Mouse (Mus musculus) MEL (cell line): ENCODE results near the gene 1700011L22Rik. TPM values are rescaled to one million over a fixed set of nuclear protein-coding genes. Genes with fewer than 3 reads are reported as not detected.

ENCODE experiments used
- DNase-seq: peaks from one replicate; pipeline ENCODE4 v3.0.0; 2011; ENCODE audit warnings: low read depth, low spot score
- H3K27ac ChIP-seq: 2 replicates; pipeline ENCODE4 v1.5.1; 2012; ENCODE audit warnings: low read depth, mild to moderate bottlenecking, control low read depth, low read length, moderate library complexity; ENCODE audit not compliant: control insufficient read depth
- H3K27me3 ChIP-seq, 2 experiments: fragments of 150-350 bp in 1 of 2; sonication (generic) in 1 of 2; 2 replicates each; pipeline ENCODE4 v1.6.1; 2012; ENCODE audit warnings: low read length in 2 of 2, mild to moderate bottlenecking in 2 of 2, improper control_type of control experiment in 1 of 2, moderate library complexity in 1 of 2; ENCODE audit not compliant: insufficient read depth in 2 of 2, control insufficient read depth in 1 of 2
- H3K36me3 ChIP-seq, 2 experiments: 2 replicates each; pipeline ENCODE4 v1.6.1; 2012 to 2014; ENCODE audit warnings: low read length in 2 of 2, improper control_type of control experiment in 1 of 2, inconsistent platforms in 1 of 2, mild to moderate bottlenecking in 1 of 2; ENCODE audit not compliant: insufficient read depth in 2 of 2, control insufficient read depth in 1 of 2
- H3K4me1 ChIP-seq, 2 experiments: fragments of 150-350 bp in 1 of 2; sonication (generic) in 1 of 2; 2 replicates each; pipeline ENCODE4 v1.6.1; 2012; ENCODE audit warnings: low read length in 2 of 2, improper control_type of control experiment in 1 of 2, mild to moderate bottlenecking in 1 of 2; ENCODE audit not compliant: insufficient read depth in 2 of 2, control insufficient read depth in 1 of 2
- H3K4me3 ChIP-seq, 2 experiments: fragments of 150-350 bp in 1 of 2; sonication (generic) in 1 of 2; 2 replicates each; pipeline ENCODE4 v1.5.1; 2012; ENCODE audit warnings: low read depth in 2 of 2, low read length in 2 of 2, mild to moderate bottlenecking in 2 of 2, moderate library complexity in 2 of 2, control low read depth in 1 of 2, improper control_type of control experiment in 1 of 2; ENCODE audit not compliant: control insufficient read depth in 1 of 2, insufficient read depth in 1 of 2
- H3K79me2 ChIP-seq: 2 replicates; pipeline ENCODE4 v1.6.1; 2012; ENCODE audit warnings: mild to moderate bottlenecking, low read length, moderate library complexity; ENCODE audit not compliant: control insufficient read depth, poor library complexity, insufficient read depth
- H3K9ac ChIP-seq: 2 replicates; pipeline ENCODE4 v1.6.1; 2012; ENCODE audit warnings: low read depth, mild to moderate bottlenecking, control low read depth, low read length, moderate library complexity; ENCODE audit not compliant: control insufficient read depth, poor library complexity, severe bottlenecking
- H3K9me3 ChIP-seq: fragments of 150-350 bp; sonication (generic); replicated peaks from 2 replicates; pipeline ENCODE4 v1.6.1; 2012; ENCODE audit warnings: mild to moderate bottlenecking, low read length, improper control_type of control experiment, moderate library complexity; ENCODE audit not compliant: insufficient read depth
- CHD2 ChIP-seq: IDR thresholded peaks from 2 replicates; pipeline ENCODE4 v1.6.1; 2011; ENCODE audit warnings: low read length, improper control_type of control experiment
- E2F4 ChIP-seq: IDR thresholded peaks from 2 replicates; pipeline ENCODE4 v1.6.1; 2011; ENCODE audit warnings: low read depth, low read length, improper control_type of control experiment, borderline replicate concordance
- ELF1 ChIP-seq: IDR thresholded peaks from 2 replicates; pipeline ENCODE4 v1.6.1; 2014; ENCODE audit warnings: low read depth, mild to moderate bottlenecking, inconsistent platforms, low read length, improper control_type of control experiment, moderate library complexity
- EP300 ChIP-seq, 2 experiments: IDR thresholded peaks; 2 replicates each; pipeline ENCODE4 v1.6.1; 2011; ENCODE audit warnings: improper control_type of control experiment in 2 of 2, low read length in 2 of 2, low read depth in 1 of 2, mild to moderate bottlenecking in 1 of 2
- ETS1 ChIP-seq: IDR thresholded peaks from 2 replicates; pipeline ENCODE4 v1.6.1; 2012; ENCODE audit warnings: low read depth, mild to moderate bottlenecking, inconsistent platforms, low read length, improper control_type of control experiment, moderate library complexity
- GABPA ChIP-seq: IDR thresholded peaks from 2 replicates; pipeline ENCODE4 v1.6.1; 2012; ENCODE audit warnings: low read depth, mild to moderate bottlenecking, inconsistent platforms, low read length, improper control_type of control experiment, moderate library complexity
- GATA1 ChIP-seq: IDR thresholded peaks from 2 replicates; pipeline ENCODE4 v1.6.1; 2011; ENCODE audit warnings: low read depth, low read length, improper control_type of control experiment
- HCFC1 ChIP-seq: IDR thresholded peaks from 2 replicates; pipeline ENCODE4 v1.6.1; 2012; ENCODE audit warnings: low read depth, mild to moderate bottlenecking, inconsistent platforms, low read length, improper control_type of control experiment, moderate library complexity
- KAT2A ChIP-seq: conservative IDR thresholded peaks from 2 replicates; pipeline ENCODE4 v1.6.1; 2012; ENCODE audit warnings: low read depth, low read length, improper control_type of control experiment, inconsistent platforms
- MAFK ChIP-seq: IDR thresholded peaks from 2 replicates; pipeline ENCODE4 v1.6.1; 2011; ENCODE audit warnings: low read depth, mild to moderate bottlenecking, low read length, improper control_type of control experiment, borderline replicate concordance
- MAX ChIP-seq: IDR thresholded peaks from 2 replicates; pipeline ENCODE4 v1.6.1; 2011; ENCODE audit warnings: low read length, improper control_type of control experiment
- MAZ ChIP-seq: IDR thresholded peaks from 2 replicates; pipeline ENCODE4 v1.6.1; 2012; ENCODE audit warnings: low read depth, mild to moderate bottlenecking, inconsistent platforms, low read length, improper control_type of control experiment
- MEF2A ChIP-seq: IDR thresholded peaks from 2 replicates; pipeline ENCODE4 v1.6.1; 2014; ENCODE audit warnings: low read depth, mild to moderate bottlenecking, inconsistent platforms, low read length, improper control_type of control experiment; ENCODE audit not compliant: poor library complexity, insufficient replicate concordance, severe bottlenecking; ENCODE audit errors: extremely low read depth
- MXI1 ChIP-seq: IDR thresholded peaks from 2 replicates; pipeline ENCODE4 v1.6.1; 2011; ENCODE audit warnings: mild to moderate bottlenecking, low read depth, low read length, improper control_type of control experiment
- MYB ChIP-seq: IDR thresholded peaks from 2 replicates; pipeline ENCODE4 v1.6.1; 2011; ENCODE audit warnings: mild to moderate bottlenecking, low read depth, low read length, improper control_type of control experiment
- MYC ChIP-seq: IDR thresholded peaks from 2 replicates; pipeline ENCODE4 v1.6.1; 2011; ENCODE audit warnings: low read depth, mild to moderate bottlenecking, low read length, improper control_type of control experiment, moderate library complexity
- NELFE ChIP-seq: IDR thresholded peaks from 2 replicates; pipeline ENCODE4 v1.6.1; 2011; ENCODE audit warnings: low read depth, low read length, improper control_type of control experiment
- POLR2A ChIP-seq, 2 experiments: IDR thresholded peaks; 2 replicates each; pipeline ENCODE4 v1.6.1; 2011 to 2012; ENCODE audit warnings: low read length in 2 of 2, mild to moderate bottlenecking in 2 of 2, control low read depth in 1 of 2, improper control_type of control experiment in 1 of 2, low read depth in 1 of 2, moderate library complexity in 1 of 2; ENCODE audit not compliant: control insufficient read depth in 1 of 2, insufficient read depth in 1 of 2, poor library complexity in 1 of 2
- POLR2AphosphoS2 ChIP-seq: IDR thresholded peaks from 2 replicates; pipeline ENCODE4 v1.6.1; 2011; ENCODE audit warnings: low read length, improper control_type of control experiment
- POLR2AphosphoS5 ChIP-seq: IDR thresholded peaks from 2 replicates; pipeline ENCODE4 v1.6.1; 2012; ENCODE audit warnings: low read depth, borderline replicate concordance, mild to moderate bottlenecking, inconsistent platforms, low read length, moderate library complexity, mixed read lengths
- RCOR1 ChIP-seq: IDR thresholded peaks from 2 replicates; pipeline ENCODE4 v1.6.1; 2012; ENCODE audit warnings: low read depth, mild to moderate bottlenecking, inconsistent platforms, low read length, improper control_type of control experiment
- SIN3A ChIP-seq: IDR thresholded peaks from 2 replicates; pipeline ENCODE4 v1.6.1; 2012; ENCODE audit warnings: low read length, improper control_type of control experiment, inconsistent platforms
- SMC3 ChIP-seq: IDR thresholded peaks from 2 replicates; pipeline ENCODE4 v1.6.1; 2011; ENCODE audit warnings: low read depth, low read length, improper control_type of control experiment
- TAL1 ChIP-seq: IDR thresholded peaks from 2 replicates; pipeline ENCODE4 v1.6.1; 2012; ENCODE audit warnings: mild to moderate bottlenecking, inconsistent platforms, low read length, moderate library complexity, mixed read lengths
- TBP ChIP-seq: IDR thresholded peaks from 2 replicates; pipeline ENCODE4 v1.8.0; 2011; ENCODE audit warnings: low read depth, low read length, improper control_type of control experiment
- TCF12 ChIP-seq: IDR thresholded peaks from 2 replicates; pipeline ENCODE4 v1.6.1; 2014; ENCODE audit warnings: low read depth, mild to moderate bottlenecking, inconsistent platforms, low read length, improper control_type of control experiment, moderate library complexity
- USF1 ChIP-seq: IDR thresholded peaks from 2 replicates; pipeline ENCODE4 v1.6.1; 2014; ENCODE audit warnings: low read depth, mild to moderate bottlenecking, inconsistent platforms, low read length, improper control_type of control experiment, moderate library complexity
- USF2 ChIP-seq, 2 experiments: IDR thresholded peaks; 2 replicates each; pipeline ENCODE4 v1.6.1; 2011 to 2012; ENCODE audit warnings: improper control_type of control experiment in 2 of 2, low read length in 2 of 2, borderline replicate concordance in 1 of 2, inconsistent platforms in 1 of 2, low read depth in 1 of 2, mild to moderate bottlenecking in 1 of 2; ENCODE audit not compliant: insufficient read depth in 1 of 2
- ZC3H11A ChIP-seq: IDR thresholded peaks from 2 replicates; pipeline ENCODE4 v1.6.1; 2012; ENCODE audit warnings: low read depth, mild to moderate bottlenecking, inconsistent platforms, low read length, improper control_type of control experiment
- ZKSCAN1 ChIP-seq: IDR thresholded peaks from 2 replicates; pipeline ENCODE4 v1.6.1; 2012; ENCODE audit warnings: low read depth, mild to moderate bottlenecking, inconsistent platforms, low read length, improper control_type of control experiment, moderate library complexity
- ZMIZ1 ChIP-seq: IDR thresholded peaks from 2 replicates; pipeline ENCODE4 v1.6.1; 2012; ENCODE audit warnings: low read depth, mild to moderate bottlenecking, inconsistent platforms, low read length, improper control_type of control experiment, moderate library complexity
- ZNF384 ChIP-seq: IDR thresholded peaks from 2 replicates; pipeline ENCODE4 v1.6.1; 2012; ENCODE audit warnings: low read depth, mild to moderate bottlenecking, inconsistent platforms, low read length, improper control_type of control experiment
- polyA plus RNA-seq, 2 experiments: library from polyadenylated mRNA; stranded (reverse) in 1 of 2; unstranded in 1 of 2; fragments of >175 nt in 1 of 2; fragments of >200 nt in 1 of 2; gene quantifications; 2 replicates each; pipeline versions ENCODE4 v1.2.1 to v1.2.4; 2012; ENCODE audit warnings: low replicate concordance in 2 of 2, low read depth in 1 of 2; ENCODE audit not compliant: insufficient read length in 2 of 2, insufficient read depth in 1 of 2, missing spikeins in 1 of 2
- total RNA-seq: library from RNA; depleted of rRNA; stranded (reverse); fragments of 300-350 nt; gene quantifications from 2 replicates; pipeline ENCODE4 v1.2.3, GENCODE M21; 2012

Gene 1700011L22Rik
- total and polyA plus RNA-seq, 3 experiments, result not detected

DNA sequence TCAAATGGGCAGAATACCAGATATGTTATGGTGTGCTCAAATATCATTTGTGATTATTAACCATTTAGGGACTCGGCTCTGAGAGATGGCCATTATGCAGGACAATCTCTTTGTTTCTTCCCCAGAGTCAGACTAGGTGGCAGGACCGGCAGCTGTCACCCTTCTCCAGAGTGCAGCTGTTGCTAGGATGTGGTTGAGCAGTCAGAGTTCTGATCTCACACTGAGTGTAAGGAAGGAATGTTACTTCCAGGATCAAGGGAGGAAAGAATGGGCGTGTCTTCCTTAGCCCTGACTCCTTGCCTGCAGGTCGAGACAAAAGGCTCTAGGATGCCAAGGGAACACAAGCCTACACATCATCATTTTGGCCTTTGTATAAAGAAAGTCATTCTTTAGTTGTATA is 21.2 kb downstream of the 1700011L22Rik start:
- H3K79me2 ChIP-seq, result no peaks in the 10 kb centered on the region
- no peaks in the 10 kb centered on the region for H3K4me1 ChIP-seq
- TF ChIP-seq MAX (no peak), EP300 (IDR thresholded peaks at IDR 0.05; ENCODE audit: low read depth in 1 of 2, low read length in 2 of 2) (no peak), ELF1 (no peak), TBP (no peak), USF1 (no peak), KAT2A (no peak), ZMIZ1 (no peak), RCOR1 (no peak), MYB (no peak), ZKSCAN1 (no peak), HCFC1 (no peak), TAL1 (no peak), MAZ (no peak), MAFK (no peak), E2F4 (no peak), MXI1 (no peak), ETS1 (no peak), POLR2AphosphoS2 (no peak), CHD2 (no peak)
- no peaks in the 10 kb centered on the region for H3K9me3 ChIP-seq
- H3K4me3 ChIP-seq, result no peak overlapping the region
- no peak overlapping the region for H3K27ac ChIP-seq
- no peak for DNase-seq
- H3K27me3 ChIP-seq, result no peaks in the 10 kb centered on the region
- no peaks in the 10 kb centered on the region for H3K36me3 ChIP-seq
- H3K9ac ChIP-seq, result no peak overlapping the region

DNA sequence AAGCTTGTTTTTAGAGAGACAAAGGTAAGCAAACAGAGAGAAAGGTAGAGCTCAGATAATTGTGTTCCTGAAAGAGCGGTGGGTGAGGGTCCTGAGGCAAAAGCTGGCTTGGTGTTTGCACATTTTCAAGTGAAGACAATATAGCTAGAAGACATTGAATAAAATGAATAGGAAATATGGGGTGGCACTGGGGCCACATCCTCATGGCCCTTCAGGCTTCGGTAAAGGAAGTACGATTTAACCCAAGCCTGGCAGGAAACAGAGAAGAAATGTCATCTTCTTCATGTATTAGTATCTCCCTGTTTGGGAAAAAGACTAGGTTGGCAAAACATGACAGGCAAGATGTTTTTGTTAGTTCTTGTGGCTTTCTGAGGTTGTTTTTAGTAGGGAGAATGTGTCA is 22.3 kb downstream of the 1700011L22Rik start:
- Histone ChIP-seq H3K4me3 (no peak overlapping the region), H3K9me3 (no peaks in the 10 kb centered on the region), H3K27ac (no peak overlapping the region), H3K27me3 (no peaks in the 10 kb centered on the region), H3K79me2 (no peaks in the 10 kb centered on the region), H3K4me1 (no peaks in the 10 kb centered on the region), H3K9ac (no peak overlapping the region), H3K36me3 (no peaks in the 10 kb centered on the region)
- no peak for TF ChIP-seq GABPA
- TF ChIP-seq MYC, result no peak
- TF ChIP-seq POLR2A (IDR thresholded peaks at IDR 0.05; ENCODE audit: control insufficient read depth in 1 of 2, insufficient read depth in 1 of 2, low read depth in 1 of 2, low read length in 2 of 2, poor library complexity in 1 of 2), result no peak
- TF ChIP-seq SIN3A, result no peak
- no peak for TF ChIP-seq SMC3
- TF ChIP-seq MYB, result no peak
- no peak for TF ChIP-seq POLR2AphosphoS2
- TF ChIP-seq MEF2A, result no peak
- TF ChIP-seq ELF1, result no peak
- no peak for TF ChIP-seq TCF12
- TF ChIP-seq ZNF384, result no peak
- TF ChIP-seq MAX, result no peak
- no peak for TF ChIP-seq POLR2AphosphoS5
- TF ChIP-seq GATA1, result no peak
- TF ChIP-seq RCOR1, result no peak
- no peak for TF ChIP-seq ZC3H11A
- no peak for TF ChIP-seq HCFC1
- no peak for TF ChIP-seq TAL1
- no peak for TF ChIP-seq NELFE
- no peak for TF ChIP-seq USF2 (IDR thresholded peaks at IDR 0.05; ENCODE audit: borderline replicate concordance in 1 of 2, insufficient read depth in 1 of 2, low read depth in 1 of 2, low read length in 2 of 2)
- no peak for DNase-seq
